In the genomic region with DNA sequence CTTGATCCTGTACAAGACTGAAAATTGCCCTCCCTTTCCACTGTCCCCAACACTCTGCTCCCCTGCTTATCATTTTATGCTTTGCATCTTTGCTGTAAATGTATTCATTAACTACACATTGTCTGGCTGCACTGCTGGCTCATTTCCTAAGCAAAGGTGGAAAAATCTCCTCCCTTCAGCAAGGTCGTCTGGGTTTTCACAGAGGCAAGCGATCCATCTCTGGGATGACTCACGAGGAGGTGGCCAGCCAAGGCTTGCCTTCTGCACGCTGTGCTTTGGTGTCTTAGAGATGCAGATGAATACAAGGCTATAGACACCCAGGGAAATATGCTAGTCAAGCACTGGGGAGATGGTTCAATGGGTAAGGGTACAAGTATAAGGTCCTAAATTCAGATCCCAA, we compare ENCODE assay signal across 25 mouse cellular contexts.
A peak's percentile ranks its signal among the peaks of the same experiment; 100 is the strongest.
DNase-seq lines count a peak whose midpoint lies in the region; ATAC-seq and TF ChIP-seq lines count a peak whose summit lies in the region.
"Had no signal": no experiment of that assay in that cellular context is flagged by ENCODE, and none has a peak within 500 bp of the region (broad histone marks: within the 10 kb centered on the region; RNA-seq: fewer than 3 reads in every experiment).

No protein-coding gene starts in this region.

- H3K27me3 ChIP-seq in cerebellum, adult 2 months (ENCODE audit: control insufficient read depth, insufficient read depth, low read length), result no peaks in the 10 kb centered on the region
- H3K27me3 ChIP-seq in hindbrain, embryonic 12.5 days, result no peaks in the 10 kb centered on the region
- H3K27me3 ChIP-seq: embryonic facial prominence, embryonic 12.5 days; hindbrain, embryonic 15.5 days; intestine, embryonic 15.5 days; limb, embryonic 13.5 days; liver, embryonic 12.5 days; neural tube, embryonic 15.5 days; Patski had no signal

- TF ChIP-seq POLR2A in cerebellum, adult 2 months (IDR thresholded peaks at IDR 0.05; ENCODE audit: borderline replicate concordance, insufficient read depth, low read length), result no peak

- no peak overlapping the region for H3K27ac ChIP-seq in cerebellum, adult 2 months (ENCODE audit: insufficient read depth, low read length)
- no peak overlapping the region for H3K27ac ChIP-seq in hindbrain, embryonic 12.5 days
- H3K27ac ChIP-seq: embryonic facial prominence, embryonic 12.5 days; gastrocnemius, adult 2 months; heart, embryonic 10.5 days; hindbrain, embryonic 15.5 days; intestine, embryonic 15.5 days; limb, embryonic 13.5 days; liver, embryonic 12.5 days; neural tube, embryonic 15.5 days had no signal

- H3K4me3 ChIP-seq in cerebellum, adult 2 months (replicated peaks; ENCODE audit: insufficient read depth, low read depth, low read length), result no peak overlapping the region
- no peak overlapping the region for H3K4me3 ChIP-seq in hindbrain, embryonic 12.5 days
- H3K4me3 ChIP-seq: embryonic facial prominence, embryonic 12.5 days; gastrocnemius, adult 2 months; heart, embryonic 10.5 days; hindbrain, embryonic 15.5 days; intestine, embryonic 15.5 days; limb, embryonic 13.5 days; liver, embryonic 12.5 days; neural tube, embryonic 15.5 days had no signal

- WGBS in cerebellum, adult 2 months, result 17% methylated on average over 4 of the region's 4 CpGs
- WGBS in hindbrain, embryonic 12.5 days, result 78% methylated on average over 4 of the region's 4 CpGs

- intact Hi-C loops in gastrocnemius, postnatal 36 days (cut with DNase I), result no loop called here

- TF ChIP-seq CTCF in cerebellum, adult 2 months (IDR thresholded peaks at IDR 0.05; ENCODE audit: borderline replicate concordance, insufficient read depth, low read depth, low read length), result no peak

- ATAC-seq in hindbrain, embryonic 12.5 days (ENCODE audit: low FRiP score), result no peak
- ATAC-seq: intestine, embryonic 15.5 days; liver, embryonic 12.5 days had no signal

- peaks cover 4% of the 10 kb centered on the region; the same call in 1 of the 2 replicates for H3K4me1 ChIP-seq in cerebellum, adult 2 months (ENCODE audit: control insufficient read depth, insufficient read depth, low read length)
- no peaks in the 10 kb centered on the region for H3K4me1 ChIP-seq in hindbrain, embryonic 12.5 days
- H3K4me1 ChIP-seq: embryonic facial prominence, embryonic 12.5 days; heart, embryonic 10.5 days; hindbrain, embryonic 15.5 days; intestine, embryonic 15.5 days; limb, embryonic 13.5 days; liver, embryonic 12.5 days had no signal

- H3K9ac ChIP-seq in hindbrain, embryonic 12.5 days, result no peak overlapping the region
- H3K9ac ChIP-seq: embryonic facial prominence, embryonic 12.5 days; hindbrain, embryonic 15.5 days; intestine, embryonic 15.5 days; limb, embryonic 13.5 days; liver, embryonic 12.5 days; neural tube, embryonic 15.5 days had no signal

- H3K36me3 ChIP-seq in hindbrain, embryonic 12.5 days, result no peaks in the 10 kb centered on the region
- H3K36me3 ChIP-seq: embryonic facial prominence, embryonic 12.5 days; heart, embryonic 10.5 days; hindbrain, embryonic 15.5 days; intestine, embryonic 15.5 days; limb, embryonic 13.5 days; liver, embryonic 12.5 days; neural tube, embryonic 15.5 days had no signal

- DNase-seq in cerebellum, adult 2 months, result peak; percentile 50 to 75
- no peak for DNase-seq in cerebellum, postnatal 10 days
- peak; percentile 13 for DNase-seq in Muller cell, postnatal 12 days (ENCODE audit: inconsistent ontology term)
- DNase-seq in adrenal gland, postnatal 10 days, result peak; percentile 38
- peak; percentile 40 for DNase-seq in cerebellum, adult 9-11 months
- DNase-seq in gastrocnemius, postnatal 36 days, result no peak
- DNase-seq: gastrocnemius, adult 2 months; heart, postnatal 4 days; kidney, adult 9 months; kidney, postnatal 25 days; layer of hippocampus, postnatal 36 days; lung, adult 18-20 months; lung, postnatal 10 days; right cerebral cortex, postnatal 25 days; spleen, adult 18-20 months had no signal

- H3K4me2 ChIP-seq in hindbrain, embryonic 12.5 days (replicated peaks), result no peak overlapping the region
- H3K4me2 ChIP-seq: embryonic facial prominence, embryonic 12.5 days; hindbrain, embryonic 15.5 days; intestine, embryonic 15.5 days; limb, embryonic 13.5 days; liver, embryonic 12.5 days; midbrain, embryonic 11.5 days; neural tube, embryonic 15.5 days had no signal

- no peaks in the 10 kb centered on the region for H3K9me3 ChIP-seq in hindbrain, embryonic 12.5 days (replicated peaks)
- H3K9me3 ChIP-seq: embryonic facial prominence, embryonic 12.5 days; heart, embryonic 10.5 days; hindbrain, embryonic 15.5 days; intestine, embryonic 15.5 days; limb, embryonic 13.5 days; liver, embryonic 12.5 days; neural tube, embryonic 15.5 days had no signal

Comparison
In these comparisons a context has a peak if more than half of its experiments do, and no peak if none do; other contexts are left out.
1. DNase-seq: peak in cerebellum, adult 2 months (2 of 2), Muller cell, postnatal 12 days (single experiment), adrenal gland, postnatal 10 days (single experiment) and cerebellum, adult 9-11 months (single experiment); none in cerebellum, postnatal 10 days (0 of 2) and gastrocnemius, postnatal 36 days (0 of 2).